Mouse (Mus musculus) heart, postnatal 36 days (tissue): ENCODE measurements around the gene Slc9a6. TPM values are rescaled to one million over a fixed set of nuclear protein-coding genes. Genes with fewer than 3 reads are reported as not detected.

Experiments
- microRNA-seq, 2 experiments: library from miRNA; unstranded; fragments of <30 nt; microRNA quantifications; one replicate each; pipeline ENCODE4 v1.2.0; 2021; ENCODE audit warnings: borderline number of aligned reads in 2 of 2
- total RNA-seq, 2 experiments: library from RNA; stranded (reverse); gene quantifications; 2 replicates each; pipeline ENCODE4 v1.2.3; 2021

Slc9a6 gene
- total RNA-seq, 2 experiments from 2014 or later = 19.9 to 23.1 TPM

Small RNAs within 50 kb of the gene (microRNA-seq; reads per million reads assigned to microRNA genes)
- 2.0 to 2.9 reads per million in 2 experiments for gene Mir5116

Other genes with a start within 250 kb of the Slc9a6 start
- gene Smim10l2a, start 235.2 kb upstream of the Slc9a6 start, total RNA-seq = not detected
- under 1 TPM; 0.79 to 0.92 TPM for gene Gm2174, start 161.8 kb upstream of the Slc9a6 start, total RNA-seq
- 1 to 10 TPM; 5.5 to 6.7 TPM for gene Ints6l, start 154.9 kb upstream of the Slc9a6 start, total RNA-seq
- not detected for gene Gm10477, start 85.0 kb upstream of the Slc9a6 start, total RNA-seq
- gene Gm648, start 60.2 kb upstream of the Slc9a6 start, total RNA-seq = not detected
- 10 to 100 TPM; 30.9 to 31.1 TPM for gene Mmgt1, start 11.7 kb upstream of the Slc9a6 start, total RNA-seq
- gene Fhl1, start 122.0 kb downstream of the Slc9a6 start, total RNA-seq = 100 to 1,000 TPM; 102 to 120 TPM
- gene Map7d3, start 212.6 kb downstream of the Slc9a6 start, total RNA-seq = under 1 TPM; 0.41 to 0.67 TPM